Mouse (Mus musculus): ENCODE measurements around the gene Depdc1b.

Gene Depdc1b

GRCm38 (mm10) chr13:108315702-108316486 lies at the start of gene Depdc1b:
Gene Depdc1b, plus strand, starts transcription at chr13:108316332.
- peak; percentile 98 for DNase-seq (ENCODE audit: low read depth)

GRCm38 (mm10) chr13:108267841-108268634 lies 48.1 kb upstream of the Depdc1b start:
- no peak for DNase-seq (ENCODE audit: low read depth)

DNA sequence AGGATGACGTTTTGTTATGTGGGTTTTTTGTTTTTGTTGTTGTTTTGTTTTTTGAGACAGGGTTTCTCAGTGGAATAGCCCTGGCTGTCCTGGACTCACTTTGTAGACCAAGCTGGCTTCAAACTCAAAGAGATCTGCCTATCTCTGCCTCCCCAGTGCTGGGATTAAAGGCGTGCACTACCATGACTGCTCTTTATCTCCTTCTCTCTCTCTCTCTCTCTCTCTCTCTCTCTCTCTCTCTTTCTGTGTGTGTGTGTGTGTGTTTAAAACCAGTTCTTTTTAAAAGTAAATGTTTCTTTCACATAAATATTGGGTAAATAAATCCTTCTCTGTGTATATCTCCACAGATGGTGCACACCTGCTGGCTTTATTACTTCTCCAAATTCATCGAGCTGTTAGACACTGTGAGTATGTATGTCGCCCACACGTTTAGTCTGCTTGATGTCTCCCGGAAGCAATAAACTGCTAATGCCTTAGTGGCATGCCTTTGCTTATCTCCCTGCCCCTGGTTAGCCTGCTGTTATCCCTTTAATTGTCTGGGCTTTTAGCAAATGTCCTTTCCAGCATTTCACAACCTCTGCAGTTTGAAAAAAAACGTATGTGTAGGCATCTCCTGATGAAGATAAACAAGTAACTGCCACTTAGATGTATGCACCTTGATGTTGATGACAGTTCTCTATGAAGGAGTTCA lies 44.5 kb upstream of the Depdc1b start:
- no peak for DNase-seq (ENCODE audit: low read depth)

DNA sequence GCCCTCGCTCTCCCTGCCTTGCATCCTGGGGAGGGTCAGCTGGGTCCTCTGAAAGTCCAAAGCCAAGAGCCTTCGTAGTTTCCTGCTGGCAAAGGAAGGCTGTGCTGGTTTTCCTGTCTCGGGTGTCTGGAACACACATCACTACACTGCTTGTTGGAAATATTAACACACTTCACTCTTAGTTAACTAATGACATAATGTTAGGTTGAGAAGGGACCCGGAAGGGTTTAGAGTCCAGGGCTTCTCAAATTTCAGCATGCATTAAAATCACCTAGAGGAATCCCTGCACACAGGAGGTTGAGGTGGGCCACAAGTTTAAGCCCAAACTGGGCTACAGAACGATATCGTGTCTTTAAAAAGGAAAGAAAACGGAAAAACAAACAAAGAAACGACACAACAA lies 43.8 kb upstream of the Depdc1b start:
- no peak for DNase-seq (ENCODE audit: low read depth)

DNA sequence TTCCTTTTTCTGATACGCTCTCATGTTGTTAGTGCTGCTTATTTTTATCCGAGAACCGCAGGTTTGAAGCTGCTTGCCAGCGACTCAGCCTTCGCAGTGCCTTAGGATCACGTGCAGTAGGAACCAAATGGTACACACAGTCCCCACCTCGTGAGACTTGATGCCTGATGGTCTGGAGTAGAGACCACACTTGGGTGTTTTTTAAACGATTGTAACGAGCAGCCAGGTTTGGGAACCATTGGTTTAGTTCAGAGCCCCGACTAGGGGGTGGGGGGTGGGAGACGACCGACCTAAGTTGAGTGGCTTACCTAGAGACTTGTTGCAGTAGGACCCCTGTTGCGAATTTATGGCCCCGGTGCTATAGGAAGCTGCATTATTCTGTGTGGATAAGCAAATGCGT lies 43.1 kb upstream of the Depdc1b start:
- no peak for DNase-seq (ENCODE audit: low read depth)

- peak; percentile 18 for DNase-seq (ENCODE audit: low read depth)
Observed at GRCm38 (mm10) chr13:108273456-108273855, 42.7 kb upstream of the Depdc1b start.

DNA sequence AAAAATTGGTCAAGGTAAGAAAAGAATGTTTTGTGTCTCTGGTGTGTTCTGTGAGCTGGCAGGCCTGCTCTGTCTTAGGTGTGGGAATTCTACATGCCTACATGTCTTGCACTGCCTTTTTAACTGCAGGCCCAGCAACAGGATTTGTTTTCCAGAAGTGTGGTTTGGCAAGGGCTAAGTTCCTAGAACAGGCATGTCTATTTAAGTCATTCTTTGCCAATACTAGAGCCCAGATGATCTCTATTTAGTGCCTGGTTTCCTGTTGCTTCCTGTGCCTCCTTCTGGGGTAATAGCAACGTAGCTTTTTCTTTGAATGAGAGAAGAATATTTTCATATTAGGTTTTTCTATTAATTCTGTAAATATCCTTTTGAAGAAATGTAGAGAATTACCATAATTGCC lies 39.6 kb upstream of the Depdc1b start:
- DNase-seq (ENCODE audit: low read depth): no peak

DNA sequence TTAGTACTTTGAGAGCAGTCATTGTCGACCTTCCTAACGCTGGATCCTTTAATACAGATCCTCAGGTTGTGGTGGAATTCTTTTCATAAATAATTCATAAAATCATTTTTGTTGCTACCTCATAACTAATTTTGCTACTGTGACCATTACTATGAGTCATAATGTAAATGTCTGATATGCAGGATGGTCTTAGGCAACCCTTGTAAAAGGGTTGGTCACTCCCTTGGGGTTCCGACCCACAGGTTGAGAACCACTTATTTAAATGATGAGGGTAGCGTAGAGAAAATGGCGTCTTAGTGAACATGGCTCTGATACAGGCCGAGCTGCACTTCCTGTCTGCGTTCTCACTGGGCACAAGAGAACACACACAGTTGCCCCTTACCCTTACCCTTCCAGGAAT lies 38.8 kb upstream of the Depdc1b start:
- DNase-seq (ENCODE audit: low read depth): no peak

- no peak for DNase-seq (ENCODE audit: low read depth)
Observed at GRCm38 (mm10) chr13:108278592-108278991, 37.5 kb upstream of the Depdc1b start.

DNA sequence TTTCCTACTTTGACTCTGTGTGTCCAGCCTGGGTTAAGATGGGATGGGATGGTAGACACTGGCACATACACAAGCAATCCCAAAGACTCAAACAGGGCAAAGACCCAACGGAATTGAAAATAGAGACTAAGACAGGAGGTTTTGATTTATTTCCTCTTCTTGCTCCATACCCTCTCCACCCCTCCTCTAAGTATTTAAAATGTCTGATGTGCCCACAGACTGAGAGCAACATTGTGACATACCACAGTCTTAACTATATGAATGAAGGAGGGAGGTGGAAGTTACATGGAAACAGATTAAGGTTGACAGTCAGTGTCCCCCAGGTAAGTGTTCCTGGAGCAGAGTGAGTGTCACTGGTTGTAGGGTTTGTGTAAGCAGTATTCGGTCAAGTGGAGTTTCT lies 31.8 kb upstream of the Depdc1b start:
- no peak for DNase-seq (ENCODE audit: low read depth)

DNA sequence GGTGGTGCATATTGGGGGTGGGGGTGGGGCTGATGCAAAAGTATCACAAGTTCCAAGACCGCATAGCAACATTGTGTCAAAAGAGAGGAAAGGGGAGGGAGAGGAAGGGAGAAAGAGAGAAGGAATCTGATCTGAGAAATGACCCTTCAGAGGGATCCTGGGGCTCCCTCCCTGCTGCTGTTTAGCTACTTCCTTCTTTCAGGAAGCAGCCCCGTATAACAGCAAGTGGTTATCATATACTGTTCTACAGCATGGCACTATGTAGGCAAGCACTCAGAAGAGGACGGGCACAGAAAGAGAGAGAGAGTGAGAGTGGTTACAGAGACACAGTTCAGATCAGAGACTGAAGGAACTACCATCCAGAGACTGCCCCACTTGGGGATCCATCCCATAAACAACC lies 28.2 kb upstream of the Depdc1b start:
- DNase-seq (ENCODE audit: low read depth): no peak

- peak; percentile 43 for DNase-seq (ENCODE audit: low read depth)
Observed at GRCm38 (mm10) chr13:108289436-108289835, 26.7 kb upstream of the Depdc1b start.

GRCm38 (mm10) chr13:108290314-108290713 lies 25.8 kb upstream of the Depdc1b start:
- DNase-seq (ENCODE audit: low read depth): no peak

DNA sequence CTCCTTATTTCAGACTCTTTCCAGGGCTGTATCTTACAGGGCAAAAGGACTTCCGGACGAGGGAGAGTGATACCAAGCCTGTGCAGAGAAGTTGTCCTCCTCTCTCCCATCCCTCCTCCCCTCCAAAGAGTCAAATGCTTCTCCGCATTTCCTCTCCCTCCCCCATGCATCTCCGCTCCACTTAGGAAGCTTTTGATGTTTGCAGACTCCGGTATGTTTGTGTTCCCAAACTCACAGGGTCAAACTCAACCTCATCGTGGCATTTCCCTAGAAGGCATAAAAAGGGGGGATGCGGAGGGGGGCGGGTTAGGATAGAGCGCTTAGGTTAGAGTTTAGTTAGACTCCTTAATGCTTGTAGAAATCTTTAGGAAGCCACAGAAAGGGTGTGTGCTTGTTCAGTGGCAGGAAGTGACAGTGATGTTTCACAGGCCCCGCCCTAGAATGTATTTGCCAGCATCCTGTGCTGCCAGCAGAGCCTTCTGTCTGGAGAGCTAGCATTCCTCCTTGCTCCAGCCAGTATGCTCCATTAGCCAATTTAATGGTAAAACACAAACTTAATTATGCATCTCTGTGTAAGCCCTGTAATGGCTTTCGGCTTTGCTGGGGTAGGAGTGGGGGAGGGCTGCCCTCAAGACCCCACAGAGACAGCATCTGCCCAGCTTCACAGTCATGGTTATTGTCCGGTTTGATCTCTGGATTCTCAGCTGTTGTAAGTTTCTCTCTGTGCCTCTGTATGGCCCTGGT lies 18.6 kb upstream of the Depdc1b start:
- DNase-seq (ENCODE audit: low read depth): peak; percentile 88

DNA sequence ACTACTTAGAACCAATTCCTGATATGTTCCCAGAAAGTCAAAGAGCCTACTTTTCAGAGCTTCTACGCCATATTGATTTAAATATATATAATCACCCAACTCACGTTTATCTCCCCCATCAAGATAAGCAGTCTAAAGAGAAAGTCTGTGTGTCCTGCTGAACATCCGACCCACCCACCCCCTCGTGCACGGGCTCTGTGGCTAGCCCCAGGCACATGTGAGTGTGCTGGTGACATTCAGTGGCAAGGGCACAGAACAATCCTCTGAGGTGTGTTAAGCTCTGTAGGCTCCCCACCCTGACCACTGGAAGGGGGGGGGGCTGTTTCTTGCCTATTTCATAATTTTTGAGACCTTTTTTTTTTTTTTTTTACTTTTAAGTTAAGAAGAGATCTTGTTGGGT lies 17.9 kb upstream of the Depdc1b start:
- peak; percentile 66 for DNase-seq (ENCODE audit: low read depth)

- no peak for DNase-seq (ENCODE audit: low read depth)
Observed at GRCm38 (mm10) chr13:108300346-108300950, 15.7 kb upstream of the Depdc1b start.

DNA sequence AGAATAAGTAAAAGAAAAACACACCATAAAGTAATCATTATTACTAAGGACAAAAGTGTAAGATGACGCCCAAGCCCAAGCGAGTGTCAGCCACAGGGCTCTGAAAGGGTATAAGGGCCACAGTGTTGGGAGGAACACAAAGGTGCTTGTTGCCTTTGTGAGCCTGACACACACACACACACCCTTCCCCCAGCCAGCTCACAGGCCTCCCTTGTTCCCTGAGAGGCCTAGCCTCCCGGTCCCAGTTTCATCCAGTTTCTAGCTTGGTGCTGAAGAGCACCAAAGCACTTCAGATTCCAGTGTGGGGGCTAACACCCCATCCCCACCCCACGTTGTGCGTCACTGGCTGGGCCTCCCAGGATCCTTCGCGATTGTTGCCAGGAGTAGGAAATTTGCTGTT lies 14.7 kb upstream of the Depdc1b start:
- DNase-seq (ENCODE audit: low read depth): no peak

DNA sequence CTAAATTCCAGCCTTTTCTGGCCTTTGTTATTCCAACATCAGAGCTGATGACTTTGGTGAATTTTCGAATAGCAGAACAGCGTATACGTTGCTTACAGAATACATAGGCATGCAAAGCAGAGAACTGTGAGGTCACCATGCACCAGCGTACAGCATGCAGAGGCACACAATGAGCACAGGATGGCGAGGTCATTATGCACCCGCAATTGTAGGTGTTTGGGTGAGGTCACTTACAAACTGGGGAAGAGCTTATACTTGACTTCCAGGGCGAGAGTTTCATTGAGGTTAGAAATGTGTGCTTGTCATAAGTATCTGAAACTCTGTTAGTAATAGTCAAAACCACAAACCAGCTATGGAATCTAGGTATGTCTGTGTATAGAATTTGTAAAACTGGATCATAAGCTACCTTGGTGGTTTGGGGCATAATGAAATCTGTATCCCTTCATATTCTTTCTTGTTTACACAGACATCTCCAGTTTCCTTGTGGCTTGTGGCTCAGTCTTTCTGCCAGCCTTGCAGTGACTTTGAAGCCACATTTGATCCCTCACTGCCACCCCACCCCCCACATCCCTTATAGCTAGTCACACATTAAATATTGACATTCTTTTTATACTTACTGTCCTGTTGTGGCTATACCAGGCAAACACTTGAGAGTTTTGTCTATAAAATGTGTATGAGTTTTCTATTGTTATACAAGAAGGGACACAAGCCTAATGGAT lies 13.0 kb upstream of the Depdc1b start:
- DNase-seq (ENCODE audit: low read depth): peak; percentile 57

GRCm38 (mm10) chr13:108303841-108304240 lies 12.3 kb upstream of the Depdc1b start:
- DNase-seq (ENCODE audit: low read depth): no peak

DNA sequence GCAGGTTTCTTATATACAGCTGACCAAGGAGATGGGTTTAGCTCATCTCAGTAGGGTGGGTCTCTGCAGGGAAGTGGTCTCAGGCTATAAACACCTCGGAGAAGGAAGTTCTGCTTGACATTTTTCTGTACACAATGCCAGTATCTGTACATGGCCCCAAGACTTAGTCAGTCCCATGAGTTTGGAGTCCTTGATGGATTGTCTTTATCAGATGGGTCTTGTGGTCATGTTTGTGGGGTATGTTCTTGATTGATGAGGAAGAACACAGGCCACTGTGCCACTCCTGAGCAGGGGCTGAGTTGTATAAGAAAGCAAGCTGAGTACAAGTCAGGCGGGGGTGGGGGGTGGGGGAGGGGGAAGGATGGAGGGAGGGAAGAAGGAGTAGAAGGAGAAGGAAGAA lies 11.5 kb upstream of the Depdc1b start:
- no peak for DNase-seq (ENCODE audit: low read depth)

GRCm38 (mm10) chr13:108316487-108316903 lies 363 bp downstream of the Depdc1b start:
- DNase-seq (ENCODE audit: low read depth): peak; percentile 59

Data from induced T-regulatory cell, adult 2 months (primary cell).